Mouse (Mus musculus) liver, embryonic 15.5 days (tissue): ENCODE data around the gene Cbx7. TPM values are rescaled to one million over a fixed set of nuclear protein-coding genes. Genes with fewer than 3 reads are reported as not detected.

Experiments used
- ATAC-seq: fragments of 200-750 bp; cut with Nextera tagmentation; 2 replicates; pipeline ENCODE4 v1.8.0; 2017; ENCODE audit warnings: moderate number of reproducible peaks, mild to moderate bottlenecking, moderate library complexity; ENCODE audit not compliant: insufficient read depth
- H3K27ac ChIP-seq: fragments of 300-500 bp; sonication (generic); replicated peaks from 2 replicates; pipeline ENCODE4 v1.5.1; 2015; ENCODE audit warnings: mild to moderate bottlenecking, inconsistent platforms
- H3K27me3 ChIP-seq: fragments of 300-500 bp; sonication (generic); 2 replicates; pipeline ENCODE4 v1.6.1; 2015; ENCODE audit warnings: mild to moderate bottlenecking, inconsistent platforms
- H3K36me3 ChIP-seq: fragments of 300-500 bp; sonication (generic); replicated peaks from 2 replicates; pipeline ENCODE4 v1.6.1; 2015; ENCODE audit warnings: moderate library complexity, mild to moderate bottlenecking, inconsistent platforms
- H3K4me1 ChIP-seq: fragments of 300-500 bp; sonication (generic); replicated peaks from 2 replicates; pipeline ENCODE4 v1.6.1; 2015; ENCODE audit warnings: inconsistent platforms
- H3K4me2 ChIP-seq: fragments of 300-500 bp; sonication (generic); 2 replicates; pipeline ENCODE4 v1.6.1; 2015; ENCODE audit warnings: moderate library complexity, mild to moderate bottlenecking, inconsistent platforms
- H3K4me3 ChIP-seq: fragments of 300-500 bp; sonication (generic); replicated peaks from 2 replicates; pipeline ENCODE4 v1.5.1; 2015; ENCODE audit warnings: mild to moderate bottlenecking, inconsistent platforms
- H3K9ac ChIP-seq: fragments of 300-500 bp; sonication (generic); 2 replicates; pipeline ENCODE4 v1.6.1; 2015; ENCODE audit warnings: moderate library complexity, mild to moderate bottlenecking, inconsistent platforms
- H3K9me3 ChIP-seq: fragments of 300-500 bp; sonication (generic); replicated peaks from 2 replicates; pipeline ENCODE4 v1.6.1; 2016; ENCODE audit warnings: inconsistent platforms
- WGBS: fragments of 180-500 bp; shearing (Covaris S2); methylation state at CpG from one replicate; pipeline ENCODE4 v1.1.7; 2015; ENCODE audit warnings: mixed read lengths; ENCODE audit not compliant: insufficient replicate concordance; 5-methylcytosine and 5-hydroxymethylcytosine counted together
- polyA plus RNA-seq: library from polyadenylated mRNA; unstranded; fragments of >200 nt; fragmentation: Nextera tagmentation; extraction: Ambion mirVana; gene quantifications from 2 replicates; pipeline ENCODE4 v1.2.1, GENCODE M21; 2015

The Cbx7 gene
- polyA plus RNA-seq, result 0.97 and 1.4 TPM in 2 replicates

DNA sequence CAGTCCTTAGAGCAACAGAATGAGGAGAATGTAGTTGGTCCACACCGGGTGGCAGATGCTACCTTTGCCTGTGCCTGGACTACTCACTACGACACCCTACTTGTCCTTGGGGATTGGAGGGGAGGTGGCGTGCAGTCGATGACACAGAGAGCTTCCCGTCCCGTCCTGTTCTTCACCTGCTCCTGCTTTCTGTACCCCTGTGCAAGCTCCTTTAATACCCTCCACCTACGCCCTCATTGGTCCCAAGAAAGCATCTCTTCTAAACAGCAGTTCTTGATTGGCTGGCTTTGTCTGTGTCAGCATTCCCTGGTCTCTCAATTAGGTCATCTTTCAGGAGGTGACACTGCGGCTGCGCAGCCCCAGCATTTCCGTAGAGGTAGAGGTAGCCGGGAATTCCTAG lies at the start of gene Cbx7:
Gene Cbx7 (minus strand): TSS at position 180 of the 400 bp plus-strand sequence.
- H3K9ac ChIP-seq, result no peak within 1 kb of the TSS
- no peaks in the 10 kb centered on the region for H3K36me3 ChIP-seq
- no peaks in the 10 kb centered on the region for H3K27me3 ChIP-seq
- no peaks in the 10 kb centered on the region for H3K9me3 ChIP-seq
- 76% methylated on average over 11 of the region's 11 CpGs for WGBS
- no peak within 1 kb of the TSS for H3K4me3 ChIP-seq
- no peak within 1 kb of the TSS for H3K4me2 ChIP-seq
- no peaks in the 10 kb centered on the region for H3K4me1 ChIP-seq
- no peak for ATAC-seq
- H3K27ac ChIP-seq, result no peak within 1 kb of the TSS

DNA sequence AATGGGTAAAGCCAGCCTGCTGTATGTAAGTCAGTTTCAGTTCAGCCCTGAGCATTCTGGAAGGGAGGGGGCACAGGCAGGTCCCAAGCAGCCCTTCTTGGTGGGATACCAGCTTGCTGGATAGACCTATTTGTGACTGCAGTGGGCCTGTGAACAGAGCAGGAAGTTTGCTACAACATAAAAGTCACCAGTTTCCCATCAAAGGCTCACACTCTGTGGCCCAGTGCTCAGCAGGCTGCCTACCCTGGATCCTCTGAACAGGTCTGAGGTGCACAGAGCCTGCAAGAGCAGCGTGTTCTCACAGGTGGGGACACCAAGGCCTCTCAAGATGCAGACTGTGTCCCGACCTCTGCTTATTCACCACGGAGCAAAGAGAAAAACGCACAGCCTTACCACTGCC lies 49.6 kb upstream of the Cbx7 start:
- 65% methylated on average over 4 of the region's 4 CpGs for WGBS
- Histone ChIP-seq H3K27ac (no peak overlapping the region), H3K9me3 (no peaks in the 10 kb centered on the region), H3K4me2 (no peak overlapping the region), H3K9ac (no peak overlapping the region), H3K27me3 (peaks cover 16% of the 10 kb centered on the region), H3K36me3 (no peaks in the 10 kb centered on the region), H3K4me1 (no peaks in the 10 kb centered on the region; the same call in 1 of the 2 replicates), H3K4me3 (no peak overlapping the region)
- no peak for ATAC-seq

DNA sequence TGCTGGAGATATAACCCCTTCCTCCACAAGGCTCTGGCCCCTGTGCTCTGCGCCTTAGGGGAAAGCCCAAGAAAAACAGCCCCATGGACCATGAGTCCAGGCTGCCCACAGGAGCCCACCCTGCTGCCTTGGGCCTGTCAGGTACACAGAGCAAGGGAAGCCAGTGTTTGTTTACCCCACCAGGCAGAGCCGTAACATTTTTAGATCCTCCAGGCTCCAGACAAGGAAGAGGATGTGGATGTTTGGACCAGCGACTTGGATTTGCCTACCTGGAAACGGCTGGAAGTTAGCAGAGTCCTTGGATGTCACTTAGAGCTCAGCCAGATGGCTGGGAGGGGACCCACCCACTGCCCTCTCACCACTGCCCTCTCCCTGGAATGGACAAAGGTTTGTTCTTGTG lies 48.7 kb upstream of the Cbx7 start:
- Histone ChIP-seq H3K9me3 (no peaks in the 10 kb centered on the region), H3K27me3 (peaks cover 25% of the 10 kb centered on the region), H3K9ac (no peak overlapping the region), H3K36me3 (no peaks in the 10 kb centered on the region), H3K27ac (no peak overlapping the region), H3K4me1 (0 out of 2 replicates have a peak, but pooled peaks cover under 1% of the 10 kb centered on the region), H3K4me2 (no peak overlapping the region), H3K4me3 (no peak overlapping the region)
- WGBS, result 55% methylated on average over 4 of the region's 4 CpGs
- ATAC-seq, result no peak

DNA sequence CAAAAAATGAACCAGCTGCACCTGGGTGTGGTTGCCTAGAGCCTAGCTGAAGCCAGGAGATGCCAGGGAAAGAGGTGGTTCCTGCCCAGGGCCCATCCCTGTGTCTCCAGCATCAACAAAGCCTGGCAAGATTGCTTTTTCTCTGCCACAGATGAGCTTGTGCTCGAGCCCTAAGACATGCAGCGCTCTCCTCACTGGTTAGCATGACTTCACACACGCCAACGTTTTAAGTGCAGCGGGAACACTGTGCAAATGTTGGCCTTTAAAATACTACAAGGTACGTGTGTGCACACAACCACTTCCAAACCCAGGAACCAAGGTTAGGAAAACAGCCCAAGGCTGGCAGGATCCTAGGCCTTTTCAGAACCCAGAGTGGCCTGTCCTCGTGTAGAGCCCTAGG lies 48.3 kb upstream of the Cbx7 start:
- Histone ChIP-seq H3K9me3 (no peaks in the 10 kb centered on the region), H3K9ac (no peak overlapping the region), H3K4me1 (0 out of 2 replicates have a peak, but pooled peaks cover 3% of the 10 kb centered on the region), H3K4me2 (no peak overlapping the region), H3K27me3 (peaks cover 29% of the 10 kb centered on the region), H3K36me3 (no peaks in the 10 kb centered on the region), H3K4me3 (no peak overlapping the region), H3K27ac (no peak overlapping the region)
- no peak for ATAC-seq
- WGBS, result 62% methylated on average over 7 of the region's 7 CpGs

DNA sequence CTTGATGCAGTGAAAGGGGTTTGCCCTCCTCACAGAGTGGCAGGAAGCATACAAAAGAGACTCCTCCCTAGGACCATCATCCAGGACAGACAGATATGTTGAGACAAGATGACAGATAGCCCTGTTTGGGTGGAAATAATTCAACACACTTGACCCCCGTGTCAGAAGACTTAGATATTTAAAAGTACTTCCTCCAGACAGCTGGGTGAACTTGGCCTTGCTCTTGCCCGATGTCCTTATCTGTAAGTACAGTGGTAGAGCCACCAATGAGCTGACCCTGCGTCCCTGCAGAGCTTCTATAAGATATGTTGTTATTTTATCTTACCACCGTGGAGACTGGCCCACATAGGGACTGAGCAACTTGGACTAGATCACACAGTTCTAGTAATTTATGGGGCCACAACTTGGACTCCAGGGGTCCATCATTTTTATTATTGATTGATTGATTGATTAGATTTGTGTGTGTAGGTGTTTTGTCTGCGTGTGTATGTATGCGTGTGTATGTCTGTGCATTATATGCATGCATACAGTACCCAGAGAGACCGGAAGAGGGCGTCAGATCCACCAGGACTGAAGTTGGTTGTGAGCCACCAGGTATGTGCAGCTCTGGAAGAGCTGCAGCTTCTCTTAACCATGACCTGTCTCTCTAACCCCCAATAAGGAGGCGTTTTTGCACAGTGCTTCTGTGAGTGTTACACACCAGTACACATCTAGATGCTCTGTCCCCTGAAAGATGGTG lies 45.8 kb upstream of the Cbx7 start:
- H3K4me1 ChIP-seq, result peaks cover 24% of the 10 kb centered on the region
- no peaks in the 10 kb centered on the region for H3K36me3 ChIP-seq
- ATAC-seq, result no peak
- H3K4me2 ChIP-seq, result no peak overlapping the region
- no peak overlapping the region for H3K27ac ChIP-seq
- H3K9me3 ChIP-seq, result no peaks in the 10 kb centered on the region
- peaks cover 54% of the 10 kb centered on the region for H3K27me3 ChIP-seq
- H3K4me3 ChIP-seq, result no peak overlapping the region
- H3K9ac ChIP-seq, result no peak overlapping the region
- 50% methylated on average over 9 of the region's 9 CpGs for WGBS

DNA sequence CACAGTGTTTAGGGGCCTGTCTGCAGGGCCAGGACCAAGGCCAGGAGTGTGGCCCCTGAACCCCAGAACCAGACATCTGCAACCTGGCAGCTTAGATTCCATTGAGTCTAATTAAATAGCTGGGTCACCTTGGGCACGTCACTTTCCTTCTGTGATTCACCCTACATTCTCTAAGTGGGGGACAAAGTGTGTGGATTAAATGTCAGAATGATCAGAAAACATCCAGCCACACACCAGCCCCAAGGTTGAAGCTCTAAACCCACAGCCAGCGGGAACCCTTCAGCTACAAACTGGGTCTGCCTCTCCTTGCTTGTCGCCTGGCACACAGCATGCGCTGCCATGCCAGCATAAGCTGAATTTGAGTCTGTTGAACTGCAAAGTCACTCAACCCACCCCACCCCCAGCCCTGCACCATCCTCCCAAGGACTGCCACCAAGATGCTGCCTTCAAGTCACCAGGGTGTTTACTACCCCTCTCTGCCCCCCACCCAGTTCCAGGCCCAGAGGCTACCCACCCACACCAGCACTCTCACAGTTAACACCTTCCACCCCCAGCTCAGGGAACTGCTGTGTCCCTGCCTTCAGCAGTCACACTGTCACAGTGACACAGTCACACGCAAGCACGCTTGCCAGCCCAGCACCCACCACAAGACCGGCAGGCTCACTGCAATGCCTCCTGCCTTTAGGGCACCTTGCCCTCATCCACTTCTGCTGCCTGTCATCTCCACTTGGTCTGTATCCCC lies 44.5 kb upstream of the Cbx7 start:
- Histone ChIP-seq H3K4me1 (peaks cover 24% of the 10 kb centered on the region), H3K36me3 (no peaks in the 10 kb centered on the region), H3K9me3 (no peaks in the 10 kb centered on the region), H3K27ac (no peak overlapping the region), H3K4me3 (no peak overlapping the region), H3K9ac (no peak overlapping the region), H3K4me2 (peak overlapping the region; percentile 69), H3K27me3 (peaks cover 67% of the 10 kb centered on the region)
- WGBS, result 61% methylated on average over 7 of the region's 7 CpGs
- ATAC-seq, result no peak

DNA sequence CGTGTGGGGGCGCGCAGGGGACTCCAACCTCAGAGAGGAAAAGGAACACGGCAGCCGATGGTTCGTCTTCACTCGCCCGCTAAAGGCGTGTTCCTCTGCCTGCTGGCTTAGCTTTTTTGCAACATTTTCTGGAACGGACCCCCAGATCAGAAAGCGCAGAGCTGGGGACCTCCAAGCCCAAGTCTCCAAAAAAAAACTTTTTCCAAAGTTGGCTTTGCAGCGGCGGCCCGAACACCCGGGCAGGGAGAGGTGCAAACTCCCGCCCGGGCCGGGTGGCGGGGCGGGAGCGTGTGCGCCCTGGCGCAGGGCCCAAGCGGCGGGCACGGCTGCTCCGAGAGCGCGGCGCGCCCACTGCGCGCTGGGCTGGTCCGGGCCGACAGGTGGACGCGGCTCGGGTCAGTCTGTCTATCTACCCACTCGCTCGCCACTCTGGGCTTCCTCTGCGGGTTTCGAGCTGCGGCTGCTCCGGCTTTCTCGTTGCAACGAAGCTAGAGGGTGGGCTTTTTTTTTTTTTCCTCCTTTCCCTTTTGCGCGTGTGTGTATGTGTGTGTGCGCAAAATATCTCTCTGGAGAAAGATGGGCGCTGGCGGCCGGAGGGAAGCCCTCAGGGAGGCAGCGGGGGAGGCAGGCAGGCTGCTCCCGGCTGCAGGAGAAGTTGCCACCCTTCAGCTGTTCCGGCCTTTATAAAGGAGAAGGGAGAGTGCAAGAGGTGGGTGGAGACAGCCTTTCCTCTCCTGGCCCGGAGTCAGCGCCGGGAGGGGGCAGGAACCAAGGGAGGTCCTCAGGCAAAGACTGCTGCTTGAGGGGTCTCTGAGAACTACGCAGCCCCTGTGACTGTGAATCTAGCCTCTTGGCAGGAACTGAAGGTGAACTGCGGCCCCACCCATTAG lies 43.6 kb upstream of the Cbx7 start, which contains the start of gene Pdgfb:
Gene Pdgfb (minus strand): TSS at position 657 of the 890 bp plus-strand sequence.
- peaks cover 71% of the 10 kb centered on the region for H3K27me3 ChIP-seq

DNA sequence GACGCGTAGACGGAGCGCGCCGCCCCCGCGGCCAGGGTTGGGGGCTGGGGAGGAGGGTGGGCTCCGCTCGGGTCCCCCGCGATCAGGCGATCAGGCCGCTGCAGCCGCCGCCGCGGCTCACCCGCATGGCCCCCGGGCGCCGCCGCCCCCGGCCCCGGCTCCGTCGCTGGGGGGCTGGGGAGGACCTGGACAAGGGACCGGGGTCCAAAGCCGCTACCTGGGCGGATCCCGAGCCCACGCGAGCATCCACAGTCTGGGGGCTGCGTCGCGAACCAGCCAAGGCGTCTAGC lies 43.1 kb upstream of the Cbx7 start:
- Histone ChIP-seq H3K27me3 (peaks cover 74% of the 10 kb centered on the region), H3K9me3 (no peaks in the 10 kb centered on the region), H3K27ac (no peak overlapping the region), H3K4me1 (peaks cover 24% of the 10 kb centered on the region), H3K36me3 (no peaks in the 10 kb centered on the region), H3K4me2 (peak overlapping the region; percentile 69), H3K4me3 (peak overlapping the region; percentile 53), H3K9ac (peak overlapping the region; percentile 27; the same call in 1 of the 2 replicates)
- WGBS, result under 1% methylated on average over 37 of the region's 37 CpGs
- ATAC-seq, result no peak

More for the DNA sequence above, 43.6 kb upstream of the Cbx7 start, which contains the start of gene Pdgfb:
- no peak for ATAC-seq
- H3K4me2 ChIP-seq, result peak within 1 kb of the TSS; percentile 69
- no peaks in the 10 kb centered on the region for H3K36me3 ChIP-seq
- H3K9me3 ChIP-seq, result no peaks in the 10 kb centered on the region
- 1% methylated on average over 60 of the region's 60 CpGs for WGBS
- H3K4me3 ChIP-seq, result peak within 1 kb of the TSS; percentile 53
- peak within 1 kb of the TSS; percentile 27; the same call in 1 of the 2 replicates for H3K9ac ChIP-seq
- H3K4me1 ChIP-seq, result peaks cover 24% of the 10 kb centered on the region
- H3K27ac ChIP-seq, result no peak within 1 kb of the TSS

DNA sequence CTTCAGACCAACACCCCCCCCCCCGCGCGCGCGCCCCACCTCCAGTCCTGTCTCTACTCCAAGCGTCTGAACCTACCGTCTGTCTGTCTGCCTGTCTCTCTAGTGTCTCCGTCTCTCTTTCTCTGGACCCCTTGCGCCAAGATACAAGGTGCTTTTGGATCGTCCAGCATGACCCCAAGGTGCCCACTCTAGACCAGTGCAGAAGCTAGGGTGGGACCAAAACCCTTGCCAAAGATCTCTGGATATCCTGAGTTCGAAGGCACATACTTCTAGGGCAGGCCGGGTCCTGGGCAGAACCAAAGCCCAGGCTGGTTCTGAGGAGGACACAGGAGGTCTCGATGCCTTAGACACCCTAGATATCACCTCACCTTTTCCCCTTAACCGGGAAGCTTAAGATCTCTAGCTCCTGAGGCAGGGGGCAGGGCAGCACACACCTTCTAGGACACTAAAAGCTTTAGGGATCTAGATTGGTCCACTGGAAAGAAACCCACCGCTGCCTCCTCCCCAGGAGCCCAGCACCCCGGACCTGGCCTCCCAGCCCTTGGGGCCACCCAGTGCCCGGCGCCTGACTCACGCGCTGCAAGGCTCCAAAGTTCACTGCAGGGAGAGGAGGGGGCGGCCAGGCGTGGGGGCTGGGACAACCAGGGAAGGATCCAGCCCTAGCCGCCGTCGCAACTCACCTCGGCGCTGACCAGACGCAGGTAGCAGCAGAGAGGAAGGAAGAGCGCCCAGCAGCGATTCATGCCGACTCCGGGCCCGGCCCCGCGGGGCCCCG lies 42.5 kb upstream of the Cbx7 start:
- Histone ChIP-seq H3K4me1 (peaks cover 24% of the 10 kb centered on the region), H3K4me3 (peak overlapping the region; percentile 53), H3K27ac (no peak overlapping the region), H3K9me3 (no peaks in the 10 kb centered on the region), H3K4me2 (peak overlapping the region; percentile 69), H3K27me3 (peaks cover 74% of the 10 kb centered on the region), H3K36me3 (no peaks in the 10 kb centered on the region), H3K9ac (peak overlapping the region; percentile 27; the same call in 1 of the 2 replicates)
- ATAC-seq, result no peak
- WGBS, result 1% methylated on average over 35 of the region's 36 CpGs

DNA sequence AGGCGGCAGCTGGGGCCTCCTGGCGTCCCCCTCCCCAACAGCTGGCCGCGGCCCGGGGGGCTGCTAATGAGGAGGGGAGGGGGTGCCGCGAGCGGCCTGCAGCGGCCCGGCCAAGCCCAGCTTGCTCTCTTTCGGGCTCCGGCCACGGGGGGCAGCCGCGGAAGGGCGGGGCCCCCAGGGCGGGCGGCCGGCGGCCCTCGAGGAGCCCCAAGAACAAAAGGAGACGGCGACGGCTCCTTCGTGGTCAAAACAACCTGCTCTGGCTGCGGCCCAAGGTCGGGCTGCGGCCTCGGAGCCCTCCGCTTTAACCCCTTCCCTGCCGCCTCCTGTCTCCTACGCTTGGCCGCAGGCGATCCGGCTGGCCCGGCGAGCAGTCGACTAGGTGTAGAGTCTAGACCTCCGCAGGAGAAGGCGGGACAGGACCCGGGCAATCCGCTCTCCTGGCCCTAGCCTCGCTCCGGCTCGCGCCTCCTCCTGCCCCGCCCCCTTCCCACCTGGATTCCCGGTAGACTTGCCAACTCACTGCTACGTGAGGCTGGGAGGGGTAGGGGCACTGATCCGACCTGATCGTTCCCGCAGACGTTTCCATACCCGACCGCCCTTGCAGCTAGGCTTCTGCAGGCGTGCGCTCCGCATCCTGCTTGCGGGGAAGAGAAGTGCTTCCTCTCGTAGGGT lies 41.7 kb upstream of the Cbx7 start:
- Histone ChIP-seq H3K4me3 (peak overlapping the region; percentile 53), H3K4me2 (peak overlapping the region; percentile 69), H3K4me1 (peaks cover 24% of the 10 kb centered on the region), H3K27me3 (peaks cover 77% of the 10 kb centered on the region), H3K9ac (no peak overlapping the region), H3K9me3 (no peaks in the 10 kb centered on the region), H3K36me3 (no peaks in the 10 kb centered on the region), H3K27ac (no peak overlapping the region)
- ATAC-seq, result peak; percentile 29; the same call in 1 of the 2 replicates
- WGBS, result 1% methylated on average over 60 of the region's 60 CpGs
